Mouse (Mus musculus): ENCODE results near the gene Gtf3c4.

- TF ChIP-seq POLR2A (IDR thresholded peaks at IDR 0.05; ENCODE audit: borderline replicate concordance, insufficient read depth, low read length) (no peak), CTCF (IDR thresholded peaks at IDR 0.05; ENCODE audit: borderline replicate concordance, insufficient read depth, low read depth, low read length) (no peak)
These were observed 60.0 kb downstream of the Gtf3c4 start for GRCm38 (mm10) chr2:28780001-28780782.
